Mouse (Mus musculus) B cell, adult 2 months (primary cell): ENCODE measurements around the gene Wasl.

Experiments used
- DNase-seq, 2 experiments: peaks; one replicate each; pipeline ENCODE4 v3.0.0; 2022

Gene Wasl

DNA sequence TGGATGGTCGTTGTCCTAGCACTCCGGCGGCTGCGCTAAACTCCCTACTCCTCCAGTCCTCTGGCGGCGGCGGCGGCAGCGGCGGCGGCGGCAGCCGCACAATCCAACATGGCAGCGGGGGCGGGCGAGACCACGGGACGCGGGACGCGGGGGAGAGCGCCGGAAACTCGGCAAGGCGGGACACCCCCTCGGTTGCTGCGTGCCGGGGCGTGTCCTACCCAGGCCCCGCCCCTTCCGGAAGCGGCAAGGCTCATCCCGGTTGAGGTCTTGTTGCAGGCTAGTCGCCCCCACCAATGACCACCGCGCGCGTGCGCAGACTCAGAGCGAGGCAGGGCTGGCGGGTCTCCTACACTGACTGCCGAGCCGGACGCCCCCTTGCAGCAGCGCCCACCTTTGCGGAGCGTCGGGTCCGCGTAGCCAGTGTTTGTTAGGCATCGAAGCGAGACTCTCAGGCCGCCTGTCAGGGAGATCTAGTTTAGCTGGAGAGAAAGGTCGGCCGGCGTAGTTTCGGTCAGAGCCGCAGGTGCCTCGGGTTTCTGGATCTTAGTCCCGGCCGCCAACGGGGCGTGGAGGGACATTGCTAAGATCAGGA lies at the start of gene Wasl:
Gene Wasl (minus strand): TSS at position 143 of the 592 bp plus-strand sequence.
- peak; percentile 98 to 99 for DNase-seq

GRCm38 (mm10) chr6:24707499-24707898 lies 42.7 kb upstream of the Wasl start:
- no peak for DNase-seq

GRCm38 (mm10) chr6:24707090-24707489 lies 42.3 kb upstream of the Wasl start:
- no peak for DNase-seq

DNA sequence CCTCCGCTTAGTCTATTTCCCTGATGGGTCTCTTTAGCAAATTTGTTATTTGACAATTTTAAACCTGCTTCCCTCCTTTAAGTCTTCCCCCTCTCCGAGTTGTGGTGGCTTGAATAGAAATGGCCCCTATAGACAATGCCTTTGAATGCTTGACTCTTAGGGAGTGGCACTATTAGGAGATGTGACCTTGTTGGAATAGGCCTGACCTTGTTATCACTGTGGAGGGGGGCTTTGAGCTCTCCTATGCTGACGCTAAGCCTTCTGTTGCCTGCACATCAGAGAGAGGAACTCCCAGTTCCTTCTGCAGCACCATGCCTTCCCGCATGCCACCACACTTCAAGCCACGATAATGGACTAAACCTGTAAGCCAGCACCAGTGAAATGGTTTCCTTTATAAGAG lies 32.4 kb upstream of the Wasl start:
- no peak for DNase-seq

DNA sequence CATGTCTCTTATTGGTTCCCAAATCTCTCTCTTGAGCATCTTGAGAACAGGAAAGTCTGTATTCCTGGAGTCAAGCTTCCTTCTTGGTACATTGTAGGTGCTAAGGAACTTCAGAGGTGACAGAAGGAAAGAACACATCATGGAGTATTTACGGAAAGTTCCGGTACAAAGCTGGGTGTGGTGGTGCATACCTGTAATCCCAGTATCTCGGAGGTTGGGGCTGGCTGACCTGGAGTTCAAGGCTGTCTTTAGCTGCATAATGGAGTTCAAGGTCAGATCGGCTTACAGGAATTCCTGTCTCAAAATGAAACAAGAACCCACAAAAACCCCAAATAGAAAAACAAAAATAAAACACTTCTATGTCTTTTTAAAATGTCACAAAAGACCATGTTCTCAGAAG lies 31.3 kb upstream of the Wasl start:
- DNase-seq = no peak

- DNase-seq = no peak
These were observed 29.9 kb upstream of the Wasl start for GRCm38 (mm10) chr6:24694455-24695410.

GRCm38 (mm10) chr6:24687871-24688270 lies 23.1 kb upstream of the Wasl start:
- no peak for DNase-seq

DNA sequence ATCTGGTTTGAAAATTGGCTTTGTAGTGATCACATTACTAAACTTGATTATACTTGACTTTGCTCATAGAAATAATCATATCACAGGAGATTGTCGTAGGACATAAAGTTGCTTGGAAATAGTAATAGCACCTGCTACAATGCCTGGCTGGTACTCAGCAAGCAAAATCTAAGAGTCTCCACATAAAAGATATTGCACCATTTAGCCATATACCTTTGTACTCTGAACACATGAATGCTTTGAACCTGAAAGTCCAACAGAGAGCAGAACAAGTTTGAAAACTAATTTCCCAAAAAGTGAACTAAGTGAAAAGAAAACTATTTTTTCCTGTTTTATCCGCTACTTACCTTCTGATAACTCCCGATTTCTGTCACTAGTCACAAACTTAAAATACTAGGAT lies 18.3 kb upstream of the Wasl start:
- DNase-seq = no peak

DNA sequence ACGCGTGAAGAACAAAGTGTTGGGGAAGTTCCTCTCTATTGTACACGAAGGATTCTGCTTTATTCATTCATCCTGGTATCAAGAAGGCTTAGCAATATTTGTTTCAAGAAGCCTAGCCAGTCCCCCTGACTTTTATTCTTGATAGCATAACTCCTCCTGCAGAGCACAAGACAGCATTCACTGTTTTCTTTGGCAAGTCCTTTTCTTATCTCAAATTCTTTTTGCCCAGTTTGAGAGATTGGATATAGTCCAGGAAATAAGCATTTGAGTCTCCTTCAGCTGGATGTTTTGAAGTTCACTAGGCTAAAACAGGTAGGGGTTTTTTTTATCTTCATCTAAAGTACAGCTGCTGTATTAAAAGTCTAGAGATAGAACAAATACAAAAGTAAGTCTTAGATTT lies 3.0 kb upstream of the Wasl start:
- DNase-seq = no peak

DNA sequence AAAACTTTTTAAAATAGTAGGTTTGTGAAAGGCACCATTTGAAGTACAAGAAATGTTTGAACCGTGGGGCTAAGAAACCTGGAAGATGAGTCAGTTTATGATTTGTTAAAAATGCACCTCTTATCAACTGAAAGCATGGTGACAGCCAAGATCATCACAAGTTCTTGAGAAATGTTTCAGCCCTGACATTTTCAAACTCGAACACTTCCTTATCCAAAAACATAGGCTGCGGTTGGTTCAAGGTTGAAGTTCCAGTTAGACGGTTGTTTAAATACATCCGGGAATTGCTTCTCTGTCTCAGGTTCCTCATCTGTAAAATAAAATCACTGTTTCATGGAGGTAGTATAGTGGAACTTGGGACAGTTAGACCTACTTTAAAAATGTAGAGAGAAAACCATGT lies 1.4 kb upstream of the Wasl start:
- DNase-seq = no peak

- peak; percentile 53 to 58 for DNase-seq
These were observed 509 bp downstream of the Wasl start for GRCm38 (mm10) chr6:24664133-24664866.

DNA sequence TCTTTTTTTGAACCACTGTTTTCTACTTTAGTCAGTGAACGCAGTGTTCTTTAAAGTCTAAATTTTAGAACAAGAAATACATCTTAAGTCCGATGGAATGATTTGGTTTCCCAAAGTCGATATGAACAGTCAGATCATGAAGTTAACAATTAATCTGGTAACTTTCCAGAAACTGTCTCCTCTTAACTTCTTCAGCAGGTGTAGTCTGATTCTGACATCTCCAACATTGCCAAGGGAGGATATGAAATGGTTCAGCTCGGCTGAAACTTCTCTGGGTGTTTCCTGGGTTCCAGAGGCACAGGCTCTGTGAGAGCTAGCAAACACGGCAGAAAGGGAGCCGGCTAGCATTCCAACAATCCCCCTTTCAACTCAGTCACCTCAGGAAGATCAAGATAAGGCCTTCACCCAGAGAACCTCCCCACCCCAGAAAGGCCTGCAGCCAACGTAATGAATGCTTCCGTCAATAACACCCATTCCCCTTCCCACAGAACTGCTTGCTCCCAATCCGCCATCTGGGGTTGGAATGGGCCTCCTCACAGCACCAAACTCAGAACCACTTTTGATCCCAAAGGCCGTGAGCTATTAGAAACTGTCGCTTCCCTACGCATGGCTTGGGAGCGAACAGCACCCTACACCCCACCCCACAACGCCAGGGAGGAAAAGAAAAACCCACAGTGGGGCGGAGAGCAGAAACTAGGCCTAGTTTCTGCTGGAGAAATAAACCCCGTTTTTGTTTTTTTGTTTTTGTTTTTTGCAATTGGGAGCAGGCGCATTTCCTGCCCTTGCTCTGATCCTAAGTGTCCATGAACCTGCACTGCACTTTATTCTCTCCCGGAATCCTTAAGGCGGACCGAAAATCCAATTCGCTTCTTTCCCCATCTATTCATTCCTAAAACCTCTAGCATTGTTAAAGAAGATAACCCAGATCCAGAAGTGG lies 1.3 kb downstream of the Wasl start:
- DNase-seq = no peak

DNA sequence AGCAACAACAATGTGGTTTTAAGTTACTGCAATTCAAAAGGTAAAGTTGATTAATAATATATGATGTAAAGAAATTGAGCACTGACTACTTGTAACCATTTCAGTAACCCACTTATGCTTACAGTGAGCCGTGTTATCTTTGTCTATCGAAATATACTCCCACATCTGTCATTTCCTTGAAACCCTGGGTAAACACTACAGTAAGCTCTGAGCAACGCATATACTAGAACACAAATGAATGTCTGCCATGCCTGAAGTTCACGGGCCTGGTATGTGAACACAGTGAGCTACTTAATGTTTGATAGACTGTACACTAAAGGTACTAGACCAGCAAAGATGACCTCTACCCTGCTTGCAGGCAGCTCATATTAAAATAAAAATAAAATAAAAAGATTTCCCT lies 2.3 kb downstream of the Wasl start:
- no peak for DNase-seq

DNA sequence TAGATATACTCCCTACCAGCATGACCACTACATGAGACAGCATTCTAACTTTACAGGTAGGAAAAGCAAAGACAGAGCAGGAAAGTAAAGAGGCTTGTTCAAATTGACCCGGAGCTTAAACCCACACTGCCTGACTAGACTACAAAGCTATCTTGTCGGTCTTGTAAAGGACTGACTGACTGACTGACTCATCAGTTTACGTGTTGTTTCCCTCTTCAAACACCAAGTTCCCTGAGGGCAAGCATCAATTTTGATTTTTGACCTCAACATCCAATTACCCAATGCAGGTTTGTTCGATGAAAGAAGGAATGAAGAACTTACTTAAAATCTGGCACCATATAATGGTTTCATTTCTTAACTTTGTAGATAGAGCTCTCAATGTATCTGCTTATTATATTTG lies 2.9 kb downstream of the Wasl start:
- no peak for DNase-seq

- DNase-seq = no peak
These were observed 7.0 kb downstream of the Wasl start for GRCm38 (mm10) chr6:24657647-24658387.

DNA sequence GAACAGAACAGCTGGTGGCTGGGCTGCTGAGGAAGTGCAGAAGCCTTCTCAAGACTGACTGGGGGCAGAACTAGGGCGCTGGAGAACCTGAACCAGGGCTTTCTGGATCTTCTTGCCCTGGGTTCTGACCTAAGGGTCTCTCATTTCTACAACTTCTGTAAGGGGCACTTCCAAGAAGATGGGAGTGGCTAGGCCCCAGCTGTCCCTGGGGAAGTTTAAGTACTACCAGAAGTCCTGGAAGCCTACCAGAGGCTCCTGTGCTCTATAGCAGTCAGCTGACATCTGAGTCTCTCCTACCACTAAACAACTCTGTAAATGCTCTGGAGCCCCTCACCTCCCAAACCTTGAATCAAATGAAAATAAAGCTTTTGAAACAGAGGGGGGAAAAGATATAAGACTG lies 8.7 kb downstream of the Wasl start:
- no peak for DNase-seq

- no peak for DNase-seq
These were observed 13.3 kb downstream of the Wasl start for GRCm38 (mm10) chr6:24651538-24651937.

DNA sequence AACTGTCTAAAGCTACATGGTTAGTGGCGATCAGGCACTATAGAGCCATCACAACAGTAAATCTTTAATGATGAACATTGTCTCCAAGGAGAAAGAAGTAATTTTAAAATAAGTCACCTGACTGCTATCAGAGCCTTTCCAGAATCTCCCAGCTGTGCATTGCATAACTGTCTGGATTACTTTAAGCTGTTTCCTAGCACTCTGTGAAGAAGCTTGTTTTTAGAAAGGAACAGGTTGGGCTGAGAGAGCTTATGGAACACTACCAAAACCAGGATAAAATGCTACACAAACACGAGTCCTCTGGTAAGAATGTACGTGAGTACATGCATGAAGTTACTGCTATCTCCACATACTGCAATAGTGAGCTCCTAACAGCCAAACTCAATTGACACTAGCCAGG lies 14.1 kb downstream of the Wasl start:
- no peak for DNase-seq

DNA sequence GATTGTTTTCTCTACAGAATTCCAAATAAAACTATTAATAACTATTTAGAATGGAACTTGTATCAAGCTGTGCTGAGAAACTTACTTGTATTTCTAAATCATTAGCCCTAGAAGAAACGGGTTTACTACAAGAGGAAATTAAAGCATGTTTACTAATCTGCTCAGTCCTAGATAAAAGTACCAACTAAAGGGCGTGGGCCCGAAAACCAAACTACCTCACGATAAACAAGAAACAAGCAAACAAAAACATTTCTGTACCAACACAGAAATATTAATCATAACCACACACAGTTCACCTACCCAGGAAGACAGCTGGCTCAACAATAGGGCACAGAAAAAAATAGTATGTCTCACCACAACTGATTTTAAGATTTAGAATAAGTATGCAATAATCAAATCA lies 16.4 kb downstream of the Wasl start:
- DNase-seq = no peak

- no peak for DNase-seq
These were observed 17.6 kb downstream of the Wasl start for GRCm38 (mm10) chr6:24647103-24647691.

DNA sequence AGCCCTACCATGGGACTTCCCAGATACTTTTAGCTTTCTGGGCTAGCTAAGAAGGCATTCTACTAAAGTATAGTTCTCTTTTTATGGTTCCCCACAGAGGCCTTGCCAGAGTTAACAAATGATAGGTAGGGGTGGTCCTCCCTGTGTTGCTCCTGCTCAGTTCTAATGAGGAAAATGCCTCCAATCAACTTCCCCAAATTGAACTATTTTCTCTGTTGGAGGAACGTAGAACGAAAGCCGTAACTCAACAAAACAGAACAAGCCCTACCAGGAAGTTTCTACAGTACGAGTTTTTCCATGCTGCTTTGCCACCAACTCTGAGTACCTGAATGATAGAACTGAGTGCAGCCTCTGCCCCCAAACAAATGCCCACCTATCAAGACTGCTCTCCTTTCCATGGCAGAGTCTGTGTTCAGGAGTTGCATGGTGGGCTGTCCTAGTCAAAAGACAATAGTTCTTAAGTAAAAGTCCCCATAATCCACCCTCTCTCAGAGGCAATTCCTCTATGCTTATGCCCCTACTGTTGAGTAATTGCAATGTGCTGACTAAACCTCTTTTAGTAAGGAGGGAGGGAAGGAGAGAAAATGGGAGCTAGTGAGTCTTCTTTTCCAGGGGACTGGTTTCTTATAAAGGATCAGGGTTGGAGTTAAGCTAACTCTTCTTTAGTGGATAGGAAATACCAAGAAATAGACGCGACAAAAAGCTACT lies 19.3 kb downstream of the Wasl start:
- no peak for DNase-seq
